Mouse (Mus musculus) granulocyte monocyte progenitor cell, adult 5-6 weeks (primary cell): ENCODE data around the gene Aip. TPM values are rescaled to one million over a fixed set of nuclear protein-coding genes. Genes with fewer than 3 reads are reported as not detected.

Source experiments
- ATAC-seq: replicated peaks from 2 replicates; pipeline ENCODE4 v1.8.0; 2016; ENCODE audit warnings: mild to moderate bottlenecking, moderate TSS enrichment, inconsistent platforms; ENCODE audit not compliant: poor library complexity, severe bottlenecking
- total RNA-seq, 2 experiments: library from RNA; stranded (forward) in 1 of 2; stranded (reverse) in 1 of 2; fragments of 200-712, 200-1000 nt in 1 of 2; fragments of >200 nt in 1 of 2; fragmentation: Nextera tagmentation in 1 of 2; gene quantifications; 2 replicates each; pipeline ENCODE4 v1.2.3; 2014 to 2017

The Aip gene
- total RNA-seq, 2 experiments from 2014 or later, result 19.6 to 38.6 TPM

DNA sequence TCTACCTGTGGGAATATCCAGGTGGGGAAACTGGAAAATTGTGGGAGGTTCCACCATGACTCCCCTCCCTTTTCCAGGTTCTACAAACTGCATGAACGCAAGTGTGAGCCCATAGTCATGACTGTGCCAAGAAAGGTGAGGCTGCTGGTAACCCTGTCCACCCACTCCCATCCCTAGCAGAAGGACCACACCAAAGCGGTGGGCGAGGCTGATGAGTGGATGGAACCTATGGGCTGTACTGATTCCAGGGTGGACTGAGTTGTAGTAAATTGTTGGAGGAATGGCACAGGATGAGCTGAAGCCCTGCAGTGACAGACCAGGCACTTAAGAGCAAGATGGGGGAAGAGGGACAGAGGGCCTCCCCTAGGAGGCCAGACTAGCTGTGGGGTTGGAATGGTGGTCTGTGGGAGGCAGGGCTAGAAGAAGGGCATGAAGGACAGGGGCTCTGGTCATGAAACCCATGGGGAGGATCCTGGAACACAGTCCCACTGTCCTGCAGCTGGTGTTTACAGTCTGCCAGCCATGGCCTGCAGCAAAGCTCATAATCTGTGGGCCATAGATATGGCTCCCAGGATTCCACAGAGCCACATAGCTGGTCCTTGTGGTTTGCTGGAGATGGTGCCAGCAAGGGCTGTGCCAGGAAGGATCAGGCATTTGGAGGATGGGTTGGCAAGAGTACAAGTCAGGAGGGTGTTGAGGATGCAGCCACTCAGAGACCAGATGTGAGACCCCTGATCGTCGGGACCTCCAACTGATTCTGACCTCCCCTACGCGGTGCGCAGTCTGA is 27.0 kb upstream of the Aip start:
- ATAC-seq, result no peak

DNA sequence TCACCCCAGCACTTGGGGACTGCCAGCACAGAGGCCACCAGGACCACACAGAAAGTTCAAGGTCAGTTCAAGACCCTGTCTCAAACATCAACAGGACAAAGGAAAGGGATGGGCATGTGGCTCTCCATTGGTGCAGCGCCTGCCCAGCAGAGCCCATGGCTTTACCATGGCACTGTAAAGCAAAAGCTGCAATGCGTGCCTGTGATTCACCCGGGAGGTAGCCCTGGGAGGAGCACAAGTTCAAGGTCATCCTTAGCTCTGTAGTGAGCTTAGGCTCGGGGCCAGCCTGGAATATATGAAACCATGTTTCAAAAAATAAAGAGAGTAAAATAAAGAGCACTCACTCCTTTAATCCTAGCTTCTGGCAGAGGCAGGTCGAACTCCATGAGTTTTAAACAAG is 26.2 kb upstream of the Aip start:
- ATAC-seq, result no peak

DNA sequence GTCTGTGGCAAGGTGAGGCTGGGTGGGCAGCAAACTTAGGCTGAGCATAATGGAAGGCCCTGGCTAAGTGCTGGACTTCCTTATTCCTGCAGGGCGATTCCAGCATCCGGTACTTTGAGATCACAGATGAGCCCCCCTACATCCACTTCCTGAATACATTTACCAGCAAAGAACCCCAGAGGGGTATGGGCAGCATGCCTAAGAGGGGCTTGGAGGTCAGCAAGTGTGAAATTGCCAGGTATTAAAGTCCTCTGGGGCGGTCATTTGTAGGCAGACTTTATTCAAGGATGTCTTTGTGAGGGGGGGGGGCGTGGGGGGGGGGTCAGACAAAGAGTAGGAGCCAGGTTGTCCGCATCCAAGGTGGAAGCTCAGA is 25.8 kb upstream of the Aip start:
- no peak for ATAC-seq

- no peak for ATAC-seq
Measured at GRCm38 (mm10) chr19:4150567-4151487, 25.2 kb upstream of the Aip start.

DNA sequence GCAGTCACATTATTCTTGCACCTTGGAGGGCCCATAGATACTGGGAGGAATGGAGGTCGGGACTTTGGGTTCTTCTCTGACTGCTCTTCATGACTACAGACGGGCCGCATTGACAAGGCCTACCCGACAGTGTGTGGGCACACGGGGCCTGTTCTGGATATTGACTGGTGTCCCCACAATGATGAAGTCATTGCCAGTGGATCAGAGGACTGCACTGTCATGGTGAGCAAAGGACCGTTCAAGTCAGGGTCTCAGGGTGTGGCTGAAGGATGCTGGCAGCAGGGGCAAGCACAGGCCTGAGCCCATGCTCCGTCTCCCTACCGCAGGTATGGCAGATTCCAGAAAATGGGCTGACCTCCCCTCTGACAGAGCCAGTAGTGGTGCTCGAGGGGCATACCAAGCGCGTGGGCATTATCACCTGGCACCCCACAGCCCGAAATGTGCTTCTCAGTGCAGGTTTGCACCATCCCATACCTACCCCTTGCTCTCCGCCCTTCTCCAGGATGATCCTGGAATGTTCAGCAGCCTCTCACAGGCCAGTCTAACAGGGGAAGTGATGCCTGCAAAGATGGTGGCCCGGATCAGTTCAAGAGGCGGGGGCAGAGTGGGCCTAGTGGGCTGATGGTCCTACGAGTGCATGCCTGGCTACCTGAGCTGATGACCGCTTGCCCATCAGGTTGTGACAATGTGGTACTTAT is 24.3 kb upstream of the Aip start:
- no peak for ATAC-seq

DNA sequence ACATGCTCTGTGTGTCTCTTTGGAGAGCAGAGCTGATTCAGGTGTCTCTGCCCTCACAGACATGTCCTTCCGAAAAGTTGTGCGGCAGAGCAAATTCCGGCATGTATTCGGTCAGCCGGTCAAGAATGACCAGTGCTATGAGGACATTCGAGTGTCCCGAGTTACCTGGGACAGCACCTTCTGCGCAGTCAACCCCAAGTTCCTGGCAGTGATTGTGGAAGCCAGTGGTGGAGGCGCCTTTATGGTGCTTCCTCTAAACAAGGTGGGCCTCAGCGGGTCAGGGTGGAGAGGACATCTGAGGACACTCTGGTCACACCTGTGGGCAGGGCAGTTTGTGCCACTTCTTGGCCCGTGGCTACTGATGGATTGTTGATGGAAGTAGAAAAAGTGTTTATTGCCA is 23.6 kb upstream of the Aip start:
- ATAC-seq, result no peak

DNA sequence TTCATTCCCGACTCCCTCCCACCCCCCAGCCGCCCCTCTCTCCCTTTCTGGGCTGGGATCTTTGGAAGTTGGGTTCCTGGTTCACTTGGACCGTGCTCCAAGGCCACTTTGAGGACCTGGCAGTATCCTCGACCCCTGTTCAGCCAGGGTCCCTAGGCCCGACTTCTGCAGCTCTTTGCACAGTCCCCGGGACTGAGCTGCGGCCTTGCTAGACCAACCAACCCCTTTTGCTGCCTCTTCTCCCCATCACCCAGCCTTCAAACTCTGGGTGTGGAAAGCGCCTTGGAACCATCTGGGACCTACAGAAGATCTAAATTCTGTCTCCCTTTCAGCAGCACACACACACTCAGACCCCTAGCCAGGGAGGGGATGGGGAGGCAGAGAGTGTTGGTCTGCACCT is 23.2 kb upstream of the Aip start:
- ATAC-seq, result no peak

GRCm38 (mm10) chr19:4148491-4148806 is 22.8 kb upstream of the Aip start, which contains the start of gene Coro1b:
Gene Coro1b (plus strand): TSS chr19:4148619.
- ATAC-seq, result peak; percentile 82

DNA sequence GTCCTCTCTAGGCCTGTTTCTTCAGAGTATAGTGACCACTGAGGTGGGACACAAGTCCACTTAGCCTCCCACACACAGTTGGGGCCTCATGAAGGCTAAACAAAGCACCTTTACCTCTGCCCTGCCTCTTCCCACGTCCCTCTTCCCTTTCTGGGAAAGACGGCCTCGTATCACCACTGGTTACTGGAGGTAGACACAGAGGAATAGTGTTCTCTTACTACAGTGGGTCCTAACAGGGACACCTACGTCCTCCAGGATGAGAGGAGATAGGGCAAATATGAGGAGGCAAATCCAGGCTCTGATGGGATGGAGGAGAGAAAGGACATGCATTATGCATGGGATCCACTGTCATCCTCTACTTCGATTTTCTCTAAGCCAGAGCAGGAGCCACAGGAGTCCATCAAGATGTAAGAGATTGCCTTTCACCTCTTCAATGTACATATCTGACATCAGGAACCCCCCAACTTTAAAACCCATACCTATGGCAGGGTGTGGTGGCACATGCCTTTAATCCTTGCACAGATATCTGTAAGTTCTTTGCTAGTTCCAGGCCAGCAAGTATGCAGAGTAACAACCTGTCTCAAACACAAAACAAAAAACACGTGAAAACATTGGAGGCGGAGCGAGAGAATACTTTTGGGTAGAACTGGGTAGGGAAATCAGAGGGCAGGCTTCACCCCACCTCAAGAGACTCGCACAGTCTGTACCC is 22.3 kb upstream of the Aip start:
- ATAC-seq, result no peak

- peak; percentile 53 for ATAC-seq
Measured at GRCm38 (mm10) chr19:4147022-4147405, 21.4 kb upstream of the Aip start.

DNA sequence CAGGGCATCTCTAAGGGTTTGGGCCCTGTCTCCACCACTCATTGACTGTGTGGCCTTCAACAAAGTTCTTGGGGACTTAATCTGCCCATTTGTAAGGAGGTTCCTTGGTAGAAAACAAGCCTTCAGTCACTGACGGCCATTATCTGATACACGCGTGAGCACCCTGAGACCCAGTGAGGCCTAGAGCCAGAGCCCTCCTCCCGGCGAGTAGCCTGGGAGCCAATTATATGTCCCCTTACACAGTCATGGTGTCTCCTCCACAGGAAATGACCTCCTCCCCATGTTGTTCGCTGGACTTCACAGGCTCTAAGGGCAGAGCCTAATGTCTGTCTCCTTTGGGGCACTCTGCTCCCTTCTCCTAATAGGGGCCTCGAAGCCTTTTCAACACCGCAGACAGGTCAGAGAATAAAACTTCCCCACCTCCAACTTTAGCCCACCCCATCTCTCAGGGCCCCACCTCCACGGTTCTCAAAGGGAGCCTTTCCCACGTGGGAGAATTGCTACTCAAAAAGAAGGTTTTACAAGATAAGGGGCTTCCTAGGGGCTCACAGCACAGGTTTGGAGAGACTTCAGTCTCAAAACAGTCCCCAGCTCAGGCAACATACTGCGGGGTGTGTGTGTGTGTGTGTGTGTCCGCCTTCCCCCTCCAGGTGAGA is 20.8 kb upstream of the Aip start:
- ATAC-seq, result no peak

DNA sequence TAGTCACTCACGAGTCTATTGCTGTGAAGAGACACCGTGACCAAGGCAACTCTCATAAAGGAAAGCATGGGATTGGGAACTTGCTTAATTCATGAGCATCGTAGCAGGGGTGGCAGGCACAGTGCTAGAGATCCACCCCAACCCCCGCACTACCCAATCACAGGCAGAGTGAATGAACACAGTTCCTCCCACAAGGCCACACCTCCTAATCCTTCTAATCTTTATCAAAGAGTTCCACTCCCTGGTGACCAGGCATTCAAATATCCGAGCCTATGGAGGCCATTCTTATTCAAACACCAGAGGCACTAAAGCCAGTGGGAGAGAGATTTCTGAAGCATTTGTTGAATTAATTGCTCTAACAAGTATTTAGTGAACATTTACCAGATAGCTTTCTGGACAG is 20.3 kb upstream of the Aip start:
- ATAC-seq, result no peak

DNA sequence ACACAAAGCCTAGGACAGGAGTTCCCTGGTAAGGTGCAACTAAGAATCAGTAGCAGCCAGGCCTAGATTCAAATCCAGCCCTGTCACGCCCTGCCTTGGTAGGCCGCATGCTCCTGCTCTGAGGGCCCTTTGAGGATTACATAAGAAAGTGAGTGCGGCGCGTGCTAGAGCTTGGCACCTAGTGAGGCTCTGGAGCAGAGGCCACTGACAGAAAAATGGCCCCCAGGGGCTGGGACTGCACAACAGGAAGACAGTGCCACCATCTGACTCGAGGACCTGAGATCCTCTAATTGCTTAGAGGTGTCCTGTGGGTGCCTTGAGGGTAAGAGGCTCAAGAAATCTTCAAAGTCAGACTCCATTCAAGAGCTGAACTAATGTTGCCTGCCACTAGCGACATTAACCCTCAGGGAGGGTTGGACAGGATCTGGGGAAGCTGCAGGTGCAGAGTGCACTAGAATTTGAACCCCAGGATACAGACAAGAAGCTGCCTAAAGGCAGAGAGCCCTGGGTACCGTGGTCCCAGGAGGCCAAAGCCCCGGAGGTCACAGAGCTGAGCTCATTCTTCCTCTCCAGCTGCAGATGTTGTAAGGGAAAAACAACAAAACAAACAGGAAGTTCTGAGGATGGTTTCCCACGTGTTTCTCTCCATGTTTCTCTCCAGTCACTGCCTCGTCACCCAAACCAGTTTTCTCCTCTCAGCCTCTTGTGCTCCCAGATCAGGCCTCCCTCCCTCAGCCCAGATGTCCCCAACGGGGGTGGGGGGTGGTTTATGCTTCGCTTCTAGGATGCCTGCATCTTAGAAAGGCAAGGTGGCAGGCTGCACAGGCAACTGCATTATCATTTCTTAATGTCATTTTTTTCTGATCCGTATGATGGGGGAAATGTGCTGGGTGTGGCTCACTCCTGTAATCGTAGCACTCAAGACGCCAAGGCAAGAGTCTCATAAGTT is 19.2 kb upstream of the Aip start:
- ATAC-seq, result no peak

DNA sequence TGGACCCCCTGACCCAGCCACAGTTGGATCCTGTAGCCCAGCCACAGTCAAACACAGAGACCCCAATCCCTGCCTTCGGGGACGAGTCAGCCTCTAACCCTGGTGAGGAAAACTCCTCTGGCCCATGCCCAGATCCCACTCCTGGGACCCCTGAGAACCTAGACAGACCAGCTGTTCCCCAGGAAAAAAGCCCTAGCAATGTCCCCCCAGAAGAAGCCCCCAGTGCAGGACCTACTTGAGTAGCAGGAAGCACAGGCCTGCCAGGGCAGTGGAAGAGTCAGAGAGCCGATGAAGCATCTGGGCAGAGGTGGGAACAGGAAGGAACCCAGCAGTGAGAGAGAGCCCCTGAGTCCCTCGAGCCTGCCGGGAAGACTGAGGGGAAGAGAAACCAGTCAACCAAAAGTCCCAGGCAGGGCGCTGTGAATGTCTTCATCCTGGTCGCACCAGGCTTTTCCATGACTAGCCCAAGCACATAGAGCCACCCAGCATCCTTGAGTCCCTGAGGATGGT is 18.2 kb upstream of the Aip start, which contains the start of gene Cabp4:
TSS of gene Cabp4 (minus strand) at position 275 of the 510 bp plus-strand sequence.
- ATAC-seq, result peak; percentile 23; the same call in 1 of the 2 replicates

DNA sequence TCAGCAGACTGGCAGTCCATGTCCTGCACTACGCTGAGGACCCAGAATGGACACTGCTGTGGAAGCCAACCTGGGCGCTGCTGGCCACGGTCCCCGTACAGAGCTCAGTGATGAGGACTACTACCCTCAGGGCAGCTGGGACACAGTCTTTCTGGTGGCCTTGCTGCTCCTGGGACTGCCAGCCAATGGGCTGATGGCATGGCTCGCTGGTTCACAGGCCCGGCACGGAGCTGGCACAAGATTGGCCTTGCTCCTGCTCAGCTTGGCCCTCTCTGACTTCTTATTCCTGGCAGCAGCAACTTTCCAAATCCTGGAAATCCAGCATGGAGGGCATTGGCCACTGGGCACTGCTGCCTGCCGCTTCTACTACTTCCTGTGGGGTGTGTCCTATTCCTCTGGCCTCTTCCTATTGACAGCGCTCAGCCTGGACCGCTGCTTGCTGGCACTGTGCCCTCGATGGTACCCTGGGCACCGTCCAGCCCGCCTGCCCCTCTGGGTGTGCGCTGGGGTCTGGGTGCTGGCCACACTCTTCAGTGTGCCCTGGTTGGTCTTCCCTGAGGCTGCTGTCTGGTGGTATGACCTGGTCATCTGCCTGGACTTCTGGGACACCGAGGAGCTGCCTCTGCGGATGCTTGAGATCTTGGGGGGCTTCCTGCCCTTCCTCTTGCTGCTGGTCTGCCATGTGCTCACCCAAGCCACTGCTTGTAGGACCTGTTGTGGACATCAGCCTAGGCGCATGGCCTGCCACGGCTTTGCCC is 16.9 kb upstream of the Aip start:
- ATAC-seq, result no peak

DNA sequence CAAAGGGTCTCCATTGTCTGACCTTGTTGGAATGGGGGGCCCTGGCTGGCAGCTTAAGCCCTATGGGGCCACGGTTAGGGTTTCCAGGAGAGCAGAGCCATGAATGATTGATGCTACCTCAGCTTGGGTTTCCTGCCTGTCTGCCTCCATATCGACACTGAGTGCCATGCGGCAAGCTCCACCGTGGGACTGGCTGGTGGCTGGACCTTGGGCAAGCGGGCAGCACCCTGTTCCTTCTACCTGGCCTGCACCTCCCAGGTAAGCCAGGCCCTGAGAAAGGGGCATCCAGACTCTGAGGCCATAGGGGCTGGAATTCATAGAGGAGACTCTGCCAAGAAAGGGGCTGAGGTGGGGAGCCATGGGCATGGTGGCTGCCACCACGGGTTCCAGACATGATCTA is 14.5 kb upstream of the Aip start:
- ATAC-seq, result no peak

GRCm38 (mm10) chr19:4139446-4139845 is 13.8 kb upstream of the Aip start, which contains the start of gene Gpr152:
Gene Gpr152 (plus strand): TSS chr19:4139787.
- ATAC-seq, result no peak

GRCm38 (mm10) chr19:4137913-4138312 is 12.3 kb upstream of the Aip start:
- ATAC-seq, result peak; percentile 44; the same call in 1 of the 2 replicates
